Mouse (Mus musculus) Patski (cell line): ENCODE data around the gene Stil. TPM values are rescaled to one million over a fixed set of nuclear protein-coding genes. Genes with fewer than 3 reads are reported as not detected.
A peak's percentile ranks its signal among the peaks of the same experiment; 100 is the strongest.
"Not testable (repeated sequence)": the region's sequence is repeated elsewhere in the genome, so short reads cannot be mapped to it uniquely, and the experiment has no call there.

Experiments
- ATAC-seq: fragments of 100-300 bp; one replicate; pipeline ENCODE4 v1.8.0; 2021
- CTCF ChIA-PET: fragments of 350-600 bp; sonication (Branson Sonifier 250); formaldehyde crosslinking; loops from one replicate; lab custom pipeline; 2022; ENCODE audit warnings: inconsistent platforms; lab: Charles Lee
- POLR2A ChIA-PET: fragments of 350-600 bp; sonication (Branson Sonifier 250); formaldehyde crosslinking; loops from one replicate; lab custom pipeline; 2022; ENCODE audit warnings: antibody characterized with exemption, inconsistent platforms; lab: Charles Lee
- DNase-seq: peaks from one replicate; pipeline ENCODE4 v3.0.0-alpha.2; 2011; ENCODE audit warnings: low read depth, low spot score
- H3K27me3 ChIP-seq: fragments of 371-371 bp; one replicate; pipeline ENCODE4 v1.5.1; 2021
- CTCF ChIP-seq: fragments of 100-300 bp; IDR thresholded peaks from one replicate; pipeline ENCODE4 v1.5.1; 2021
- in situ Hi-C: fragments of 300-500 bp; cut with MboI; formaldehyde crosslinking; loops from 3 replicates; pipeline ENCODE4 v1.11.1; 2018; ENCODE audit warnings: low pct_unique_long_range_greater_than_20kb, mixed read lengths
- polyA plus RNA-seq: library from polyadenylated mRNA; unstranded; gene quantifications from one replicate; pipeline ENCODE4 v1.2.3, GENCODE M21; 2021

Stil gene
- 6.4 TPM for polyA plus RNA-seq

DNA sequence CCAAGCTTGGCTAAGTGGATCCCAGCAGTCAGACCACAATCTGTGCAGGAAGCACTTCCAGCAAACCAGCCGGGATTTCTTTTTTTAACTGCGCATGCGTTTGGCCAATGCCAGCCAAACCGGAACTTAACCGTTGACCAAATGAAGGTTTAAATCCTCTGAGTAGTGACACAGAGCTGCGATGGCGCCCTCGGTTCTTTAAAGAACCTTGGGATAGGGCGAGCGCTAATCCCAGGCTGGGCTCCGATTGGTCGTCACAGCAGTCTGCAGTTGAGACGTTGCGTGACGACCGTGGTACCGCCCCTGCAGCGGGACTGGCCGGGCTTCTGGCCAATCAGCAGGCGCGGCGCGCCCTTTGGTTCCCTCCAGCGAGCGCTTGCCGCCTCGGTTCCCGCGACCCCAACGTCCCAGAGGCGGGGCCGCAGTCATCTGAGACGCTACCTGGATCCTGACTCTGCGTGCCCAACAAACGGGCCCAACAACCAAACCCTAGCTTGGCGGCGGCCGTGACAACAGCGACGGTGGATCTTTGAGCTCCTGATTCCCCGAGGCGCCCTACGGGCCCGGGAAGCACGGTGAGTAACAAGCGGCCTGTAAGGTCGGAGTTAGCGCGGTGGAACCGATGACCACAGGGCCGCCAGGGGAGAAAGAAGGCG, at the start of gene Stil:
Stil (plus strand) TSS at position 387 of the 656 bp plus-strand sequence.
- POLR2A ChIA-PET, result interaction anchor here (0.6 to 1.3 kb wide), 2 partner anchors 13 to 785 kb away, joined by 3 to 4 read pairs; partner anchors contain the start of gene Cmpk1
- in situ Hi-C loops, result loop anchor here (5.0 kb wide), 1 partner anchor 92 kb away; no protein-coding TSS in a partner anchor
- peak; percentile 100 for ATAC-seq

DNA sequence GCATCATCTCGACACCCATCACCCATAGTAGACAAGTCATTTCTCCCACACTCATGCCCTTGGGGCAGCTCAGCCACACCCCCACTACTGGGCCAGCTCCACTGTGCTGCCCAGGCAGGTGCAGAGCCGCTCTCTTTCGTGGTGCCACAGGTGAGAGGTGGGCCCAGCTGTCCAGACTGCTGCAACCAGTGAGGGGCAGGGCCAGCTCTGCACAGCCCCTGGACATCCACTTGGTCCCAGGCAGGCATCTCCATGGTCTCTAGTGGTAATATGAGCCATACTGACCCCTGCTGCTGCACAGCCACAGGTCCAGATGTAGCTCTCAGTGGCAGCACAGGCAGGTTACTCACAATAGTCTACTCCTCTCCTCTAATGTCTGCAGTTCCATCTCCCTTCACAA, 46.8 kb upstream of the Stil start:
- ChIA-PET POLR2A (no interaction called here), CTCF (no interaction called here)
- in situ Hi-C loops, result no loop called here
- no peak for TF ChIP-seq CTCF
- DNase-seq (no peak), ATAC-seq (no peak)
- peaks cover 4% of the 10 kb centered on the region for H3K27me3 ChIP-seq

More for the DNA sequence above, at the start of gene Stil:
- DNase-seq, result peak; percentile 95
- H3K27me3 ChIP-seq, result no peaks in the 10 kb centered on the region
- no peak for TF ChIP-seq CTCF
- CTCF ChIA-PET, result interaction anchor here (0.9 to 4.7 kb wide), 7 partner anchors 9 to 94 kb away, joined by 3 to 27 read pairs (median 4); partner anchors contain the start of gene Cmpk1

DNA sequence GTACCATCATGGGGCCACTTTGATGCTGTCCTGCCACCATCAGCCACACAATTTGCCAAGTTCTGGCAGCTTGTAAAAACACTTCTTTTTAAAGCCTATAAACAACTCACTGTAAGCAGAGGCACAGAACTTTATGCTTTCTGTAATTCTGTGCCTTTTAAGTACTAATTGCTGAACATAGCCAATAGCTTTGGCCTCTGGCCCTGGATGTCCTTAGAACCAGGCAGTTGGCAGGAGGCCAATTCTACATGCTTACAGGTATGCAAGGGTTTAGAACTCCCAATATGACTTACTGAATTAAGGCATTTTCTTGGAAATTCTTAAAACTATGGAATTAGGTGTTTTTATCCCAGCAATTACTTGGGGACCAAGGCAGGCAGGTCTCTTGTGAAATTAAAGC, 42.6 kb upstream of the Stil start:
- ATAC-seq, result no peak
- no peak for DNase-seq
- CTCF ChIA-PET, result no interaction called here
- H3K27me3 ChIP-seq, result no peaks in the 10 kb centered on the region
- no peak for TF ChIP-seq CTCF
- in situ Hi-C loops, result no loop called here
- POLR2A ChIA-PET, result no interaction called here

DNA sequence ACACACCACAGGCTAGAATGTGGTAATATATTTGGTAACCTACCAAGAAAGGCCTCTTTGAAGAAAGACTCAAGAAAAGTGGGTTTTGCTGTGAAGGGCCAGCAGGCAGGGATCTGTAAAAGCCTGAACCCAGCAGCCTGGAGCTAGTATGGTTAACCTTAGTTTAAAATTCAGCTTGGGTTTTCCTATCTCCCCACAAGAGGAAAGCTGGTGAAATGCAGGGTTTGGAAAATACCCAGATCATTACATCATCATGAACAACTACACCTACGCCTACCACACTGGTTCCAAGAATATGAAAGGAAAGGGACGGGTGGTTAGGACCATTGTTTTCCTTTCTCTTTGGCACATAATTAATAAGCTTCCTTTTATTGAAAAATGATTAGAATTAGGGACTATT, 41.7 kb upstream of the Stil start:
- in situ Hi-C loops, result no loop called here
- POLR2A ChIA-PET, result interaction anchor here (0.7 kb wide), 1 partner anchor 92 kb away, joined by 3 read pairs; no protein-coding TSS in a partner anchor
- TF ChIP-seq CTCF, result no peak
- no peak for DNase-seq
- no peaks in the 10 kb centered on the region for H3K27me3 ChIP-seq
- CTCF ChIA-PET, result interaction anchor here (0.9 to 1.0 kb wide), 2 partner anchors 10 to 11 kb away, joined by 3 to 4 read pairs; no protein-coding TSS in a partner anchor
- ATAC-seq, result no peak

DNA sequence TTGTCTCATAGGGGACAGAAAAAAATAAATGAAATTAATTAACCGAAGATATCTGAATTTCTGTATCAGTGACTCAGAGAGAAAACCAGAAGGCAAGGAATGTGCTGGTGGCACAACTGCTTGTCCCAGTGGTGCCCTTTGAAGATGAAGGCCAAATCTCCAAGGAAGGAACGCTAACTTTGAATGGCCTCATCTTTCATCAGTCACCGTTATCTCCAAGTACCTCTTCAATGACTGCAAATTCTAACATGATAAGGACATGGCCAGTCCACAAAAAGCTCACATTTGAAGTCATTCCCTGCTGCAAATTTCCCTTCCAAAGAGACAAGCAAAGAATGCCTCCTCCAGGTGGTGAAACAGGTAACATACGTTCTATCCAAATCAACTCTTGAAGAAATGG, 41.2 kb upstream of the Stil start:
- DNase-seq (no peak), ATAC-seq (no peak)
- CTCF ChIA-PET, result interaction anchor here (0.9 to 1.0 kb wide), 2 partner anchors 10 to 12 kb away, joined by 3 to 4 read pairs; no protein-coding TSS in a partner anchor
- no peaks in the 10 kb centered on the region for H3K27me3 ChIP-seq
- POLR2A ChIA-PET, result interaction anchor here (0.6 kb wide), 1 partner anchor 52 kb away, joined by 4 read pairs; no protein-coding TSS in a partner anchor
- no peak for TF ChIP-seq CTCF
- in situ Hi-C loops, result no loop called here

DNA sequence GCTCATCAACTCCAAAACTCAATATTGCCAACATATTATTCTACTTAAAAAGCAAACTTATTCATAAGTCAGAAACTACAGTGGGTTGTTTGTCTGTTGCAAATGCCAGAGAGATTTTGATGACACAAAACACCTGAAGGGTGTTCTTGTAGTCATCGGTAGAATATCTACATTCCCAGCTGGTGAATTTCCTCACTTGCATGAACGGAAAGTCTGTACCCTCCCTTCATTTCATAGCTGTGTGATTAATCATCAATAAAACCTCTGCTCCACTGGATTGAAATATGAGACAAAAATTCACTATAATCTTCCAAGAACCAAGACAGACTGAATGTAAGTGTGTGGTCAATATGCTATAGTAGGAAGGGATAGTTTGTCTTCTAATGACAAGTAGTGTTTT, 40.4 kb upstream of the Stil start:
- ChIA-PET POLR2A (no interaction called here), CTCF (no interaction called here)
- TF ChIP-seq CTCF, result no peak
- H3K27me3 ChIP-seq, result no peaks in the 10 kb centered on the region
- no peak for ATAC-seq
- in situ Hi-C loops, result no loop called here
- no peak for DNase-seq

DNA sequence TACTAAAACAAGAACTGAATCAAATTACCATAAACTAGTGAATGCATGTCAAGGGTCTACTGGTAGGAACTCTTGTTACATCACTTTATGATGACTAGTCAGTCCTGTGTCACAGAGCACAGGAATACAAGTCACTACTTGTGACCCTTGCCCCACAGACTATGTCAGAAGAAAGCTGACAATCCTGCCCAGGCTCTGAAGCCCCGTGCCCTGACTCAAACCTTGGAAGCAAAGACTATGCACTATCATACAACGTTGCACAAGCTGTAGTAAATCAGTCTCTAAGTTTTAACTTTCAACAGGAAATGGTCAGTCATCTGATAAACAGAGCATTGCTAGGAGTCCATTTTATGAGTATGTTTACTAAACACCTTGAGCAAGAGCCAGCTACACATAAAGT, 39.1 kb upstream of the Stil start:
- POLR2A ChIA-PET, DNase-seq, in situ Hi-C loops, CTCF ChIA-PET, ATAC-seq, H3K27me3 ChIP-seq: not testable (repeated sequence)

DNA sequence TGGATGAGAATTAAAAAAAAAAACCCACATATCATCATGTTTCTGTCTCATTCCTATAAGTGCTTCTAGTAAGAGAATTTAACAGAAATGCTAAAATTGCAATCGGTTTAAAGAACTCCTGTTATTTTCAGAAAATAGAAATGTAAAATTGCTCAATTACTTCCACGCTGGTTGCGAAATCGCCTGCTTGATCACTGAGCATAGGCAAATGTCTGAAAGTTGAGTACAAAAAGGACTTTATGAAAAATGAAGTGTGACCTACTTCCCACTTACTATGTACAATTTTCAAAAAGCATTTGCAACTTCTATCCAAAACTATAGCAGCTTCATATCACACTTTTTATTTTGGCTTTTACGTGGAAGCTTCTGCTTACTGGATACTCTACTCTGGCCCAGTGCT, 29.2 kb upstream of the Stil start:
- H3K27me3 ChIP-seq, result no peaks in the 10 kb centered on the region
- no peak for TF ChIP-seq CTCF
- in situ Hi-C loops, result no loop called here
- no peak for ATAC-seq
- CTCF ChIA-PET, result interaction anchor here (1.3 kb wide), 1 partner anchor 12 kb away, joined by 7 read pairs; no protein-coding TSS in a partner anchor
- POLR2A ChIA-PET, result no interaction called here
- DNase-seq, result no peak

DNA sequence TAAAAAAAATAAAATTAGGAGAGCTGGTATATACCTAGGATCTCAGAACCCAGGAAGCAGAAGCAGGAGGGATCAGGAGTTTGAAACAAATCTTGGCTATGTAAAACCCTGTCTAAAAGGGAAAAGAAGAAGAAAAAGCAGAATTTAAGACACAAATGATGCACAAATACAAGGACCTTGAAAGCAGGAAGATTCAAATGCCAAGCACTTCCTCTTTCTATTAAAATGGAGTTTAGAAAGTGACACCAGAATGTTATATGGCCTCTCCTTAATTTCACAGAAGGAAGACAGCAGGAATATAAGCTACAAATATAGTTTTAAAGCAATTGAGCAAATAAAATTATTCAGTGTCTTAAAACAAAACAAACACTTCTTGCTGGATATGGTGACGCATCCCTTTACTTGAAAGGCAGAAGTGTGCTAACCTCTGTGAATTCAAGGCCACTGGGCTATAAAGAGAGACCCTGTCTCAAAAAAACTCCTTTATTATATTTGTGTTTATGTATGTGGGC, 26.7 kb upstream of the Stil start:
- ChIA-PET CTCF (no interaction called here), POLR2A (no interaction called here)
- ATAC-seq (no peak), DNase-seq (no peak)
- in situ Hi-C loops, result no loop called here
- H3K27me3 ChIP-seq, result no peaks in the 10 kb centered on the region
- TF ChIP-seq CTCF, result no peak

DNA sequence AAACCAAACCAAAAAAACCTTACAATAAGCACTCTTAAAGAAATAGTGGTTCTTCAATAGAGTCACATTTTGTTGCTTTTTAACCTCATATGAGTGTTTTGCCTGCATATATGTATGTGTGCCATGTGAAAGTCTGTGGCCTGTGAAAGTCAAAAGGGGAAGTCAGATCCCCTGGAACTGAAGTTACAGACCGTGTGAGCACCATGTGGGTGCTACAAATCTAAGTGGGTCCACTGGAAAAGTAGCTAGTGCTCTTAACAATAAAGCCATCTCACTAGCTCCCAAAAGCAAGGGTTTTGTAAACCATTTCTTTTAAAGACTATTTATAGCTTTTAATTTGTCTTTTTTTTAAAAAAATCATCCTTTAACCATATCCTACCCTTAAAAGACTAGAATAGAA, 17.3 kb upstream of the Stil start:
- DNase-seq, result no peak
- no peak for TF ChIP-seq CTCF
- no peak for ATAC-seq
- ChIA-PET CTCF (interaction anchor here (1.1 to 3.0 kb wide), 9 partner anchors 10 to 317 kb away, joined by 3 to 12 read pairs (median 6); no protein-coding TSS in a partner anchor), POLR2A (no interaction called here)
- in situ Hi-C loops, result no loop called here
- no peaks in the 10 kb centered on the region for H3K27me3 ChIP-seq

DNA sequence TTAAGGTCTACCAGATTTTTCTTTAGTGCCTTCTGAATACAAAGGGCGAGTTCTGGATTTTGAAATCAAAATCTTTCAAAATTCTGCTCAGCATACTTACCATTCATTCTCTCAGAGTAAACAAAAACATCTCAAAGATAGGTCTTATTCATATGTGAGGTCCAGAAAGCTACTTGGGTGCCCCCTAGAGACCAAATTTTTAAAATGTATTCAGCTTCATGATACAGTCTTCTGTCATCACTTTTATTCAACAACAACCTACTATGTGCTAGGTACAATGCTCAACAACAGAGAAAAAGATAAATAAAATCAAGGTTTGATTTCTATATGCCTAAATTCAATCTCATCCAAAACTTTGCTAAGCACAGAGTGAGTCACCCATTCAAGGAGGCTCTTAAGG, 16.9 kb upstream of the Stil start:
- ATAC-seq (no peak), DNase-seq (no peak)
- ChIA-PET CTCF (interaction anchor here (0.7 to 3.0 kb wide), 10 partner anchors 8 to 317 kb away, joined by 3 to 12 read pairs (median 4); no protein-coding TSS in a partner anchor), POLR2A (no interaction called here)
- TF ChIP-seq CTCF, result peak; percentile 41
- in situ Hi-C loops, result no loop called here
- no peaks in the 10 kb centered on the region for H3K27me3 ChIP-seq
